Mouse (Mus musculus): ENCODE results near the gene Cd33. TPM values are rescaled to one million over a fixed set of nuclear protein-coding genes. Genes with fewer than 3 reads are reported as not detected.
A peak's percentile ranks its signal among the peaks of the same experiment; 100 is the strongest.

Cd33 gene
- polyA plus RNA-seq, 1 experiment from 2014 or later = 1.2 TPM

DNA sequence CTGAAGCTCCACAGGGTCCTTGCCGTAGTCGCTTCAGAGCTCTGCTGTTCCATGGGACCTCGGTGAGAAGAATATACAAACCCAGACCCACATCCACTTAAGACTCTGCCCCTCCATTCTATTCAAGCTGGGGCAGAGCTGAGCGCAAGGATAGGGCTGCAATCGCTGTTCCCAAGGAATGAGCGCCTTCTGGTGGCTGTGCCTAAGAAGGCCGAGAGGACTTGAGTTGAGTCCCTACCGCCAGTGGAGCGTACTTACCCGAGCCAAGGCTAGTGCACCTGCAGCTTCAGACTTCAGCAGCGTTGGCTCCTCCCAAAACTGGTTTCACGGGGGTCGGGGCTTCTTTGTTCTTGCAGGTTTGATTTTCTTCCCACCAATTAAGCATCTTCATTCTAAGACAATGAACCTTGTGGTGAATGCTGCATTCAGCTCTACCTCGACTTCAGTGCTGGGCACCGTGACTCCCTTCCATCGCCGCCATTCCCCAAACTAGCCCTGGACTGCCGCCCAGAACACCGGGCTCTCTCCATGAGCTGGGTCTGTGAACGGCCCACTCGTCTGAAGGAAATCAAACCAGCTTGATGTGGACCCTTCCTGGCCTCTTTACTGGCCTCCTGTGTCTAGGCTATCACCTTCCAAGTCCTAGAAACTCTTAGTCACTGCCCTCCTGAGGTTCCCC, 48.7 kb downstream of the Cd33 start:
- Histone ChIP-seq H3K36me3 (ENCODE audit: control insufficient read depth, insufficient read depth, low read length) (no peaks in the 10 kb centered on the region), H3K9me3 (ENCODE audit: control insufficient read depth, low read length) (no peaks in the 10 kb centered on the region; the same call in 1 of the 2 replicates), H3K27ac (replicated peaks; ENCODE audit: low read depth, low read length) (no peak overlapping the region), H3K4me1 (ENCODE audit: control insufficient read depth, insufficient read depth, low read length) (no peaks in the 10 kb centered on the region), H3K9ac (ENCODE audit: low read length) (no peak overlapping the region), H3K27me3 (ENCODE audit: control insufficient read depth, insufficient read depth, low read length) (no peaks in the 10 kb centered on the region), H3K4me3 (ENCODE audit: low read depth, low read length) (no peak overlapping the region), H3K4me2 (ENCODE audit: low read depth, severe bottlenecking) (no peak overlapping the region)
- DNase-seq (ENCODE audit: low spot score) = peak; percentile 48
- ATAC-seq (ENCODE audit: insufficient number of reproducible peaks, low FRiP score, low TSS enrichment, low read depth) = 0 out of 2 replicates have a peak, but pooled peaks have one; percentile 41
- WGBS = 16% methylated on average over 21 of the region's 21 CpGs

DNA sequence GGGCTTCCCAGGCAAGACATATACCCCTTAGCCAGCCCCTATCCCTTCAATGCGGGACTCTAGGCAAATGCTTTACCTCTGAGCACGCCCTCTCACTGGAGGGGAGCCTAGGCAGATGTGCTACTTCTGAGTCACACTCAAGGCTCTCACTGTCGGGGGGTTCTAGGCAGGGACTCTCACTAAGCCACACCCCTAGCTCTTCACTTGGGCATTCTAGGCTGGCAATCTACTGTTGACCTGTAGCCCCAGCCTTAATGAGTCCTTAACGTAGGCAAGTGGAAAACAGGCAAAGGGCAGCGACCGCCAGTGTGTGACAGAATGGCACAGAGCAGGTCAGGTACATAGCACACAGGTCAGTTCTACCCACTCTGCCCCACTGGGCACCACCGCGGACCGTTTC, 53.4 kb downstream of the Cd33 start:
- H3K27ac ChIP-seq (replicated peaks; ENCODE audit: low read depth, low read length) = no peak overlapping the region
- no peaks in the 10 kb centered on the region for H3K36me3 ChIP-seq (ENCODE audit: control insufficient read depth, insufficient read depth, low read length)
- H3K4me2 ChIP-seq (ENCODE audit: low read depth, severe bottlenecking) = no peak overlapping the region
- no peak for DNase-seq (ENCODE audit: low spot score)
- no peak for ATAC-seq (ENCODE audit: insufficient number of reproducible peaks, low FRiP score, low TSS enrichment, low read depth)
- H3K4me3 ChIP-seq (ENCODE audit: low read depth, low read length) = no peak overlapping the region
- H3K4me1 ChIP-seq (ENCODE audit: control insufficient read depth, insufficient read depth, low read length) = no peaks in the 10 kb centered on the region
- WGBS = 55% methylated on average over 9 of the region's 9 CpGs
- H3K9ac ChIP-seq (ENCODE audit: low read length) = no peak overlapping the region
- H3K9me3 ChIP-seq (ENCODE audit: control insufficient read depth, low read length) = no peaks in the 10 kb centered on the region
- H3K27me3 ChIP-seq (ENCODE audit: control insufficient read depth, insufficient read depth, low read length) = no peaks in the 10 kb centered on the region; the same call in 1 of the 2 replicates

DNA sequence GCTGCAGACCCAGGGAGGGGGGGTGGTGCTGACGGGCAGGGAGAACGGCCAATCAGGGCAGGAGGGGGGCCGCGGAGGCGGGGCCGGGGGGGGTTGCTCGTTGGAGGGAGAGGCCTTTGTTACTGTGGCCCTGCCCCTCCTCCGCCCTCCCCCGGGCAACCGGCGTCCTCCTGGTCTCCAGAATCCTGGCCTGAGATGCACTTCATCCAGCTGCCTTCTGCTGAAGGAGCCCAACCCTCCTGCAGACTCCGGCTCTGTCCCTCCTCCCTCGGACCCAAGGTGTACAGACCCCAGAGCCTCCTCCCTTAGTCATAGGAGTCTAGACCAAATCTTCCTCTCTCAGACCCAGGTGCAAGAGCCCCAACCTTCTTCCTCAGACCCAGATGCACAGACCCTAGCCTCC, 54.0 kb downstream of the Cd33 start:
- Histone ChIP-seq H3K9ac (ENCODE audit: low read length) (peak overlapping the region; percentile 69), H3K36me3 (ENCODE audit: control insufficient read depth, insufficient read depth, low read length) (no peaks in the 10 kb centered on the region), H3K9me3 (ENCODE audit: control insufficient read depth, low read length) (no peaks in the 10 kb centered on the region), H3K27ac (replicated peaks; ENCODE audit: low read depth, low read length) (no peak overlapping the region), H3K4me1 (ENCODE audit: control insufficient read depth, insufficient read depth, low read length) (no peaks in the 10 kb centered on the region), H3K27me3 (ENCODE audit: control insufficient read depth, insufficient read depth, low read length) (no peaks in the 10 kb centered on the region; the same call in 1 of the 2 replicates), H3K4me2 (ENCODE audit: low read depth, severe bottlenecking) (peak overlapping the region; percentile 76), H3K4me3 (ENCODE audit: low read depth, low read length) (peak overlapping the region; percentile 51)
- 0% methylated on average over 8 of the region's 13 CpGs for WGBS
- peak; percentile 88 for ATAC-seq (ENCODE audit: insufficient number of reproducible peaks, low FRiP score, low TSS enrichment, low read depth)
- DNase-seq (ENCODE audit: low spot score) = peak; percentile 84

DNA sequence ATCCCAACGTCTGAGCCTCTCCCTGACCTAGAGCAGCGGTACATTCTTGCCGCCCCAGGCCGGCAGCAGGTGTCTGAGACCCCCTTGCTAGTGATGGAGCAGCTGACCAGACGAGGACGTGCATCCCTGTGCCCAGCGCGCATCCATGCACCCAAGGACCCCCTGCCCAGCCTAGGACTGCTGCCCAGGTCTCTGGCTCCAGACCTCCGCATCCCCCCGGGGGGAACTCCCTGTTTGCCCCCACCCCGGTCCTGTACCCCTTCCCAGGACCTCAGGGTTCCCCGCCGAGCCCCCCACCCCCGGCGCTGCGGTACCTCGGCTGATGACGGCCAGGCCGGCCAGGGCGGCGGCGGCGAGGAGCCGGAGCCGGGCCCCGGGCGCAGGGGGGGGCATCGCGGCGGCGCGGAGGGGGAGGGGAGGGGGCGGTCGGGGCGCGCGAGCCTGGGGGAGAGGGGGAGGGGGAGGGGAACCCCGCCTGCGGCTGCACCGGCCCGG, 54.5 kb downstream of the Cd33 start, which contains the start of gene Iglon5:
Iglon5 (minus strand) TSS at position 445 of the 495 bp plus-strand sequence.
- 1% methylated on average over 16 of the region's 41 CpGs for WGBS
- Histone ChIP-seq H3K9me3 (ENCODE audit: control insufficient read depth, low read length) (no peaks in the 10 kb centered on the region), H3K36me3 (ENCODE audit: control insufficient read depth, insufficient read depth, low read length) (no peaks in the 10 kb centered on the region), H3K9ac (ENCODE audit: low read length) (peak within 1 kb of the TSS; percentile 69), H3K27ac (replicated peaks; ENCODE audit: low read depth, low read length) (no peak within 1 kb of the TSS), H3K27me3 (ENCODE audit: control insufficient read depth, insufficient read depth, low read length) (no peaks in the 10 kb centered on the region; the same call in 1 of the 2 replicates), H3K4me3 (ENCODE audit: low read depth, low read length) (peak within 1 kb of the TSS; percentile 51), H3K4me1 (ENCODE audit: control insufficient read depth, insufficient read depth, low read length) (no peaks in the 10 kb centered on the region), H3K4me2 (ENCODE audit: low read depth, severe bottlenecking) (peak within 1 kb of the TSS; percentile 76)
- DNase-seq (ENCODE audit: low spot score) = peak; percentile 36
- peak; percentile 59 for ATAC-seq (ENCODE audit: insufficient number of reproducible peaks, low FRiP score, low TSS enrichment, low read depth)

DNA sequence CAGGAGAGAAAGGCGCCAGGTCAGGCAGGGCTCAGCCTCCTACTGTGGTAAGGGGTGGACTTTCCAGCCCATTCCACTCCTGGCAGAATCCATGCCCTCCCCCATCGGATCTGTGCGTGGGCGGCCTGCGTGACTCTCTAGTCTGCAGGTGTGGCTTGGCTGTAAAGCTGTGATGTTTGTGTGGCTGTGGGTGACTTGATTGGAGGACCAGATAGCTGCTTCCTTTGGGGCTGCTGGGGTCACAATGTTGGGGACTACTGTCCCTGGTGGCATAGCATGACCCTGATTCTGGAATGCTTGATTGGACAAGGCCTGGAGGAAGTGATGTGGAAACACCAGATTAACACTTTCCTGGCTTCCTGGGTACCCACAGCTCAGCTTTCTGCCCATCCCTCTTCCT, 55.6 kb downstream of the Cd33 start:
- no peaks in the 10 kb centered on the region for H3K4me1 ChIP-seq (ENCODE audit: control insufficient read depth, insufficient read depth, low read length)
- H3K36me3 ChIP-seq (ENCODE audit: control insufficient read depth, insufficient read depth, low read length) = no peaks in the 10 kb centered on the region
- H3K9ac ChIP-seq (ENCODE audit: low read length) = no peak overlapping the region
- DNase-seq (ENCODE audit: low spot score) (no peak), ATAC-seq (ENCODE audit: insufficient number of reproducible peaks, low FRiP score, low TSS enrichment, low read depth) (no peak)
- no peak overlapping the region; the same call in 1 of the 2 replicates for H3K4me2 ChIP-seq (ENCODE audit: low read depth, severe bottlenecking)
- H3K27me3 ChIP-seq (ENCODE audit: control insufficient read depth, insufficient read depth, low read length) = no peaks in the 10 kb centered on the region; the same call in 1 of the 2 replicates
- H3K9me3 ChIP-seq (ENCODE audit: control insufficient read depth, low read length) = no peaks in the 10 kb centered on the region
- 33% methylated on average over 5 of the region's 5 CpGs for WGBS
- no peak overlapping the region for H3K4me3 ChIP-seq (ENCODE audit: low read depth, low read length)
- H3K27ac ChIP-seq (replicated peaks; ENCODE audit: low read depth, low read length) = no peak overlapping the region

DNA sequence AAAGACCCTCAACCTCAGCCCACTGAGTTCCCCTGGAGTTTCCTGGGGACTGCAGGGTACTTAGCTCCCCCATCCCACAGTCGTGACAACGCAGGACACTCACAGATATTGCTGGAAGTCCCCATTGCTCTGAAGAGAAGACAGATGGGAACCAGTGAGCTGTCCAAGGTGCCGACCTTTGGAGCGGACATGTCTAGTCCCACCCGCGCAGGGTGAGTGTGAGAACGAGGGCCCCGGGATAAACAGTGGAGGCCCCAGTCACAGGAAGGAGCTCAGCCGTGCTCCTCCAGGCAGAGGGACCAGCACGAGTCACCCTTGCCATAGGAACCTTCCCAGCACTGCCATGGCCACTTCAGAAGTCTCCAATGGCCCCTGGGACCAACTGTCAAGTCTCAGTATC, 61.0 kb downstream of the Cd33 start:
- Histone ChIP-seq H3K36me3 (ENCODE audit: control insufficient read depth, insufficient read depth, low read length) (no peaks in the 10 kb centered on the region), H3K4me1 (ENCODE audit: control insufficient read depth, insufficient read depth, low read length) (no peaks in the 10 kb centered on the region), H3K4me2 (ENCODE audit: low read depth, severe bottlenecking) (no peak overlapping the region), H3K4me3 (ENCODE audit: low read depth, low read length) (no peak overlapping the region), H3K9me3 (ENCODE audit: control insufficient read depth, low read length) (no peaks in the 10 kb centered on the region), H3K27ac (replicated peaks; ENCODE audit: low read depth, low read length) (no peak overlapping the region), H3K9ac (ENCODE audit: low read length) (no peak overlapping the region), H3K27me3 (ENCODE audit: control insufficient read depth, insufficient read depth, low read length) (peaks cover 4% of the 10 kb centered on the region; the same call in 1 of the 2 replicates)
- ATAC-seq (ENCODE audit: insufficient number of reproducible peaks, low FRiP score, low TSS enrichment, low read depth) (no peak), DNase-seq (ENCODE audit: low spot score) (peak; percentile 48)
- WGBS = 11% methylated on average over 10 of the region's 10 CpGs

DNA sequence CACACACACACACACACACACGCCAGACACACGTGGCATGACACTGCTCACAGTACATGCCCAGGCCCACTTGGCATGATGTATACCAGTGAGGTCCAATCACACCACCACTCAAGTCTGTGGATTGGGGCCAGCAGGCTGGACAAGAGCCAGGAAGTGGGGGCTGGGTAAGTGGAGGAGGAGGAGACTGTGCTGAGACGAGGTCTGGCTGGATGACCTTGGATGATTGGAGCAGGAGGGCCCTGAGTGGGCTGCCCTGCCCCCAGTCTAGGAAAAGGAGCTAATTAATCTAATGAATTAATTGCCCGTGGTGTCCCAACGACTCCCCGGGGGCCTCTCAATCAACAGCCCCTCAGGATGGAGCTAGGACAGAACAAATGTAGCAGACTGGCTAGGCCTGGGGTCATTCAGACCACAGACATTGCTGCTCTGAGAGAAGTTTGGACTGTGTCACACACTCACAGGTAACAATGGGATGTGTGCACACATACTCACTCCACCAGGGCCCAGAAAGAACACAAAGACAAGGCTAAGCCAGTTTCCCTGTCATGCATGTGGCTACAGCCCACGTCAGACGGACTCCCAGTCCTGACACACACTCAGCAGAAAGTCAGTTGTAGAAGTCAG, 62.0 kb downstream of the Cd33 start:
- H3K27ac ChIP-seq (replicated peaks; ENCODE audit: low read depth, low read length) = no peak overlapping the region
- no peaks in the 10 kb centered on the region for H3K36me3 ChIP-seq (ENCODE audit: control insufficient read depth, insufficient read depth, low read length)
- no peaks in the 10 kb centered on the region for H3K9me3 ChIP-seq (ENCODE audit: control insufficient read depth, low read length)
- WGBS = 68% methylated on average over 8 of the region's 8 CpGs
- H3K4me3 ChIP-seq (ENCODE audit: low read depth, low read length) = no peak overlapping the region
- ATAC-seq (ENCODE audit: insufficient number of reproducible peaks, low FRiP score, low TSS enrichment, low read depth) (0 out of 2 replicates have a peak, but pooled peaks have one; percentile 26), DNase-seq (ENCODE audit: low spot score) (no peak)
- H3K9ac ChIP-seq (ENCODE audit: low read length) = no peak overlapping the region
- no peaks in the 10 kb centered on the region for H3K4me1 ChIP-seq (ENCODE audit: control insufficient read depth, insufficient read depth, low read length)
- no peak overlapping the region for H3K4me2 ChIP-seq (ENCODE audit: low read depth, severe bottlenecking)
- H3K27me3 ChIP-seq (ENCODE audit: control insufficient read depth, insufficient read depth, low read length) = peaks cover 13% of the 10 kb centered on the region

DNA sequence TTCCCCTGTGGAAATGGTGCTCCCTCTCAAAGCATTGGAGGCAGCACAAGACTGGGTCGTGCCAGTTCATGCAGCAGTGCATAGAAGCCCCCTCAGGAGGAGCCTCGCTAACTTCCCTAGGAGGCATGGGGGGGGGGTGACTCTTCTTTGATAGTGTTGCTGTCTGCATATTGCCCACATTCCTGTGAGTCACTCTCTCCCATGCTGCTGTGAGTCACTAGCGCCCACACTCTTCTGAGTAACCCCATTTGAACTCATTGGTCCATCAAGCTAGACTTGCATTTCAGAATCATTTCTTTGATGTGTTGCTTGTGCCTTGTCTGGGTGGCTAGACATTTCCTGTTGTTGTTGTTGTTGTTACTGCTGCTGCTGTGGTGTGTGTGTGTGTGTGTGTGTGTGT, 63.0 kb downstream of the Cd33 start:
- H3K4me1 ChIP-seq (ENCODE audit: control insufficient read depth, insufficient read depth, low read length) = no peaks in the 10 kb centered on the region

More for the DNA sequence above, 63.0 kb downstream of the Cd33 start:
- H3K4me3 ChIP-seq (ENCODE audit: low read depth, low read length) = no peak overlapping the region
- H3K4me2 ChIP-seq (ENCODE audit: low read depth, severe bottlenecking) = no peak overlapping the region
- H3K36me3 ChIP-seq (ENCODE audit: control insufficient read depth, insufficient read depth, low read length) = no peaks in the 10 kb centered on the region
- H3K27ac ChIP-seq (replicated peaks; ENCODE audit: low read depth, low read length) = no peak overlapping the region
- no peaks in the 10 kb centered on the region for H3K9me3 ChIP-seq (ENCODE audit: control insufficient read depth, low read length)
- no peak overlapping the region for H3K9ac ChIP-seq (ENCODE audit: low read length)
- ATAC-seq (ENCODE audit: insufficient number of reproducible peaks, low FRiP score, low TSS enrichment, low read depth) = no peak
- DNase-seq (ENCODE audit: low spot score) = no peak
- WGBS = 56% methylated on average over 3 of the region's 3 CpGs
- peaks cover 23% of the 10 kb centered on the region for H3K27me3 ChIP-seq (ENCODE audit: control insufficient read depth, insufficient read depth, low read length)

All from limb, embryonic 11.5 days (tissue).